Mouse (Mus musculus) v-Abl transformed pro-B cells (cell line): ENCODE results near the gene Gm8232.
"Not testable (repeated sequence)": the region's sequence is repeated elsewhere in the genome, so short reads cannot be mapped to it uniquely, and the experiment has no call there.

Source experiments
- in situ Hi-C, 2 experiments: fragments of 400-800 bp; cut with MboI; formaldehyde crosslinking; loops; one replicate each; pipeline ENCODE4 v1.15.1; 2025; ENCODE audit not compliant: unreplicated experiment in 2 of 2

Gm8232 gene

GRCm38 (mm10) chr14:44433335-44433734 is at the start of gene Gm8232:
Gm8232 (plus strand) TSS chr14:44433635.
- in situ Hi-C loops: not testable (repeated sequence)

- in situ Hi-C loops: not testable (repeated sequence)
These were observed 49.2 kb upstream of the Gm8232 start for GRCm38 (mm10) chr14:44384233-44384632.

- in situ Hi-C loops: not testable (repeated sequence)
These were observed 22.8 kb upstream of the Gm8232 start, which contains the start of gene Gm3371 for GRCm38 (mm10) chr14:44410588-44410987. Gm3371 (minus strand) TSS chr14:44410688.
